Mouse (Mus musculus): ENCODE measurements at regions not wholly inside any gene's neighbourhood (a gene's known extent, or its start where the extent isn't known, plus 50 kb on each side); places are given as distances from the start of the nearest gene placed in this dataset.
"Not testable (repeated sequence)": the region's sequence is repeated elsewhere in the genome, so short reads cannot be mapped to it uniquely, and the experiment has no call there.

DNA sequence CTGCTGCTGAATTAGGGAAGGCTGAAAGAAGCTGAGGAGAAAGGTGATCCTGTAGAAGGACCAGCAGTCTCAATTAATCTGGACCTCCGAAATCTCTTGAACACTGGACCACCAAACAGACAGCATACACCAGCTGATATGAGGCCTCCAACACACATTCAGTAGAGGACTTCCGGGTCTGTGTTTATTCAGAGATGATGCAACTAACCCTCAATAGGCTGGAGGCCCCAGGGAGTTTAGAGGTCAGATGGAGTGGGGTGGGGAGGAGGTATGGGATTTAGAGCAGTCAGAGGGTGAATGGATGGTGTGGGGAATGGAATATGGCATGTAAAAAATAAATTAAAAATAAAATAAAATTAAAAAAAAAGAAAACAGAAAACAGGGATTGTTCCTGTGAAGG lies 1123.4 kb downstream of the Diaph3 start:
- TF ChIP-seq MYOG (IDR thresholded peaks at IDR 0.05; ENCODE audit: control insufficient read depth in 1 of 3, insufficient read depth in 1 of 3, insufficient read length in 2 of 3, low read depth in 2 of 3); POLR2A (IDR thresholded peaks at IDR 0.05; ENCODE audit: insufficient read length, low read depth); REST (IDR thresholded peaks at IDR 0.05; ENCODE audit: insufficient read depth, insufficient read length); SRF (IDR thresholded peaks at IDR 0.05; ENCODE audit: control insufficient read depth, insufficient read length, low read depth); E2F4 (IDR thresholded peaks at IDR 0.05; ENCODE audit: insufficient read depth); POLR2AphosphoS2 (IDR thresholded peaks at IDR 0.05; ENCODE audit: insufficient read length, low read depth); MAX (IDR thresholded peaks at IDR 0.05; ENCODE audit: low read depth); TCF3 (IDR thresholded peaks at IDR 0.05; ENCODE audit: insufficient read length, low read depth): not testable (repeated sequence)
- peak; percentile 77 for TF ChIP-seq CEBPB (IDR thresholded peaks at IDR 0.05; ENCODE audit: insufficient read depth, poor library complexity, severe bottlenecking)

Measured in myocyte (in vitro differentiated cells).